Mouse (Mus musculus) lung, postnatal 4 days (tissue): Measurements from ENCODE around the gene Tmem267.

ENCODE experiments used
- DNase-seq, 2 experiments: peaks; one replicate each; pipeline ENCODE4 v3.0.0; 2021

Gene Tmem267

DNA sequence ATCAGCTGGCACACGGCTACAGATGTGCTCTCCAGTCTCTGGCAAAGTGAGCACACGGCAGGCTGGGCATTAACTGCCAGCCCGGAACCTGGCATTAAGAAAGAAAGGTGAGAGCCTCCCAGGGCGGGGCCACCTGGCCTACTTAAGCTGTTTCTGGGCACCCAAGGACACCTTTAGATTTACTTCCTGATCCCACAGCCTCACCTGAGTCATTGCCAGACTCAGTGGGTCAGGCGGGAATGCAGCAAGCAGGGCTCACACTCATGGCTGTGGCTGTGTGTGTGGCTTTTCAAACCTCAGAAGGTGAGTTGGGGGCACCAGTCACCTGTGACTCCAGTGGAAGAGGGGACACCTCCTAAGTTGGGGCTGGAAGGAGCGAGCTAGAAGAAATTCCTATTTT is 135.8 kb downstream of the Tmem267 start, which contains the start of gene Ccl28:
Gene Ccl28, plus strand, starts transcription at position 186 of the 400 bp plus-strand sequence.
- no peak for DNase-seq

DNA sequence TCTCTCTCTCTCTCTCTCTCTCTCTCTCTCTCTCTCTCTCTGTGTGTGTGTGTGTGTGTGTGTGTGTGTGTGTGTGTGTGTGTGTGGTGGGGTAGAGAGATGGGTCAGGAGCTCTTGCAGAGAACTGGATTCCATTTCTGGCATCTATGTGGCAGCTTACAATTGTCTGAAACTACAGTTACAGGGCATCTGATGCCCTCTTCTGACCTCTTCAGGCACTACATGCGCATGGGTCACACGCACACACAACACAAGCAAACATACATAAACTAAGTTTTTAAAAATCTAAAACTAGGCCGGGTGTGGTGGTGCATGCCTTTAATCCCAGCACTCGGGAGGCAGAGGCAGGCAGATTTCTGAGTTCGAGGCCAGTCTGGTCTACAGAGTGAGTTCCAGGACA is 138.1 kb downstream of the Tmem267 start:
- peak in 1 of 2 experiments; percentile 26 for DNase-seq

DNA sequence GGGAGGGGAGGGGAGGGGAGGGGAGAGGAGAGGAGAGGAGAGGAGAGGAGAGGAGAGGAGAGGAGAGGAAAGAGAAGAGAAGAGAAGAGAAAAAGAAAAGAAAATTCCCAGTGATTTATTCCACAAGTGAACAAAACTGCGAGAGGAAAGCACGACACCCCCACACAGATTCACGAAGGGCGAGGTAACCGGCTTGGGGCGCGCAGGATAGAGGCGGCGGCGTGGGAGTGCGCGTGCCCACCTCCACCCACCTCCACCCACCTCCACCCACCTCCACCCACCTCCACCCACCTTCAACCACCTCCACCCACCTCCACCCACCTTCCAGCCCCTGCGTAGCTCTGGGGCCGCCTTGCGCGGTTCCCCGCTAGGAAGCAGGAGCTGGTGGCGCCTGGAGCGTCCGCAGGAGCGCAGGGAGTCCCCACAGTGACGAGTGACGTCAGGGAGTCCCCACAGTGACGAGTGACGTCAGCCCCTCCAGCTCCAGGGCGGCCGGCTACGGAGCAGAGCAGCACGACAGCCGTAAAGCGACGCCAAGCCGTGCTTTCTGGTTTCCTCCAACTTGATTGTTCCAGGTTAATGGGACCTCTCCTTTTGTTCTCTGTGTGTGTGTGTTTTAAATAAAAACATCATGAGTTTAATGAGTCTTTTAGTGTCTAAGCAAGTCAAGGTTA is 143.8 kb downstream of the Tmem267 start:
- DNase-seq = peak; percentile 90

DNA sequence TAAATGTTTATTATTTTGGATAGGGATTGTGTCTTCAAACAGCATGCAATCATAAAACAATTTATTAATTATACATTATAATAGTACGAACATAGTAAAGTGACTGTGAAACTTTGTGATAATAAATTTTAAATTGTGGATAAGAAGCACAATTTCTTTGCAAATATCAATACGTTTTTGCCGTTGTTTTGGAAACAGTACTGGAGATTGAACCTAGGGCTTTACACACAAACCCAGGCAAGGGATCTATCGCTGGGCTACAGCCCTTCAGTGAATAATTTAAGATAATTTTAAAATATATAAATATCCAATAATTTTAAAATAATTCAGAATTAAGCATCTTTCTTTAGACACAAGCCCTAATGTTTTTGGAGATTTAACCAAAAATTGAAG is 144.3 kb downstream of the Tmem267 start:
- DNase-seq = no peak

DNA sequence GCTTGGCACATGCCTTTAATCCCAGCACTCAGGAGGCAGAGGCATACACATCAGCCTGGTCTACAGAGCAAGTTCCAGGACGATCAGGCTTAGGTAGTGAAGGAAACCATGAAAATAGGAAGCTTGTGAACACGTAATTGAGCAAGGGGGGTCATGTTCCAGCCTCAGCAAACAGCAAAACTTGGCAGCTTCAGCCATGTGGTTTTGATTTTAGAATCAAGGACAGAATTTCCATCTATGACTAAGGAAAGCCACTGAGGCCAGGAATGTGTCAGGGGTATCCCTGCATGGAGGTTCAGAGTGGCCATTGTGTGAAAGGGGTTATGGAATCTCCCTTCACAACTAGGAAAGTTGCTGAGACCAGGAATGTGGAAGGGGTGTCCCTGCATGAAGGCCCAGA is 147.7 kb downstream of the Tmem267 start:
- DNase-seq = no peak

DNA sequence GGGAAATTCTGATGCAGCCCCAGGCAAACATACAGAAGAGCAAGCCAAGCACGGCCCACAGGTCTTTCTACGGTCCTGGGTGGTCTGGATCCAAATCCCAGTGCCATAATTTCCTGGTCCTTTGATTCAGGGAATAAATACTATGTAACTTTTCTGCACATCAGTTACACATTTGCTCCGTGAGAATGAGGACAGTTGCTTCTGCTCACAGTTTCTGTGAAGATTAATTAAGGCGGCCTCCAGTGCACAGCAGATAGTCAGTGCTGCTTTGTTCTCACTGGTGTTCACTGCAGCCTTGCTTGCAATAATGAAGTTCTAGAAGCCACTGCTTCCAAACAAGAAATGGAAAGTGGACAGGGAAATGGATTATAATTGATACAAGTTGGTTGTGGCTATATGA is 150.0 kb downstream of the Tmem267 start:
- DNase-seq = no peak

DNA sequence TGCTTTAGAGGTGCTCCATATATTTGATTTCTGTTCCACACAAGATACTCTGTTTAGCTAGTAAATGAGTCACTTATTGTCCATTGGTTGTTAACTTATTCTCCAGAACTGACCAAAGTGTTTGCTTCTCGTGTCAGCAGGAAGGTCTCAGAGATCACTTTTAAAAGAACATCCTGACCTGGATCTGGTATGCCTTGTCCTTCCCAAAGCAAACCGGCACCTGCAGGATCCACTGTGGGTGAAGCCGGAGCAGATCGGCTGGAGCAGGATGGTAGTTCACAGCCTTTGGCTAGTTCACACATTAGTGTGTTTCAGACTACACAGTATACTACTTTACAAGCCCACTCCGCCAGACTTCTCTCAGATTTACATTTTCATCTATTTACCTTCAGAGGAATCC is 150.6 kb downstream of the Tmem267 start:
- no peak for DNase-seq

DNA sequence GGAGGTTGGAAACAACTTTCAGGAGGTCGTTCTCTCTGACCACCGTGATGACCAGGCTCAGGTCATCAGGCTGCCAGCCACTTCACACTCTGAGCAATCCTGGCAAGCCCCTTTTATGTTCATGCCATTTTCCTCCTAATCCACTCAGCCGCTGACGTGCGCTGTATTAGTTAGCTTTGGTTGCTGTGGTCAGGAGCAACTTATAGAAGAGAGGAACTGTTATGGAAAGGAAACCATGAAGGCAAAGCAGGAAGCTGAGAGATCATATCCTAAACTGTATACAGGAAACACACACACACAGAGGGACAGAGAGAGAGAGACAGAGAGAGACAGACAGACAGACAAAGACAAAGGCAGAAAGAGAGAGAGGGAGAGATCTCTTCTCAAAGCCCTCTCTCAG is 151.5 kb downstream of the Tmem267 start:
- DNase-seq = no peak

DNA sequence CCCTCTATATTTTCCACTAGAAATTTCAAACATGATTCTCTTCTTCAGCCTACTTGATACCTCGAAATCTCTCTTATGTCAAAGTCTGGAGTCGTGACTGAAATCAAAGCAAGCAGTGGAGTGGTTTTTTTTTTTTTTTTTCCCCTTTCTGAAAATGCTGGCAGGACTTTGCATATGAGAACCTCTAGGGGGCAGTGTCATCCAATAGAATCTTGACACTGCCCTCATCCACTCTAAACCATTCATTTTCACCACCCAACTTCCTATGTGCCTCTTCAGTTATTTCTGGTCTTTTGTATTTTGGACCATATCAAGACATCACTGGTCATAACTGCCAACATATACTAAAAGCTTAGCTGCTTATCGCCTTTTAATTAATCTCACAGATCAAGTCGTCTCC is 152.7 kb downstream of the Tmem267 start:
- peak in 1 of 2 experiments; percentile 21 for DNase-seq

DNA sequence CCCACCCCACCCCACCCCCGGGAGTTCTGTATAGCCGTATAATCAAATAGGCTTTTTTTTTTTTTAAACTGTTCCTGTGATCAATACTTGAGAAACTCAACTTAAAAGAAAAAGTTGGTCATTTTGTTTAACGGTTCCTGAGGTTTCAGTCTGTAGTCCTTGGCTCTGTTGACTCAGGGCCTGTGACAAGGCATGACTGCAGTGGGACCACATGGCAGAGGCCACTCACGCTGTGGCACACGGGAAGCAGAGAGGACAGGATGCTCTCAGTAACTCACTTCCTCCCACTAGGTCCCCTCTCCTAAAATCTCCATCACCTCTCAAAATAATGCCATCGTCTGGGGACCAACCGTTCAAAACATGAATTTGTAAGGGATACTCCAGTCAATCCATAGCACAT is 153.3 kb downstream of the Tmem267 start:
- no peak for DNase-seq

DNA sequence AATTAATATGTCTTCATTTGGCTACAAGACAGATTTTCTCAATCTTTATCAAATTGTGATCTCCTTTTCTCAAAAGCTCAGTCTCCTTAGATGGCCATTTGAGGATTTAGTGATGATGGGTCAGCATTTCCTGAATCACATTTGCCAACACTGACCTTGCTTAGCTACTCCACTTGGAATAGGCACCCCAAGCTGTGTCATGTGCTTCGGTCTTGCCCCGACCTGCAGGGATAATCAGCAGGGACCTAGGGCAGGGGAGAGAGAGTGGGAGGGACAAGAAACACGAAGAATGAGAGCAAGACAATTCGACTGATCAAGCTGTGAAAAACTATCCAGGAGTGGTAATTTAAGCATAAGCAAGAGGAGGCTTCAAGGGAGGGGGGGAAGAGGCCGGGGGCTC is 156.9 kb downstream of the Tmem267 start:
- DNase-seq = no peak

DNA sequence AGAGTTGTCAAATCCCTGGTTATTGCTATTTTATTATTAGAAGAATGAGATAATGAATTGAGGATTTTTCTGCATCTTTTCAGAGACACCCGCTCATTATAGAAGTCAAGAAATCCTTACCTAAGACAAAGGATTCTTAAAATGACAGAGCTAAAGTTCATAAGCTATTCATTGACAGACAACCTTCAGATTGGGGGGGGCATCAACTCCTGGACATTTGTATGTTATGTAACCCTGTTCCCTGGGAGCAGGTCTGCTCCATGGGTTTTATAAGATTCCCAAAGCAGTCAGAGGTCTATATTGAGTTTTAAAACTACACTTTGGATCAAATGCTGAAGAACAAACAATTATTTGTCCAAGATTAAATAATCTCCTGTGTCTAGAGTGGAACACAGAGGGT is 158.7 kb downstream of the Tmem267 start:
- no peak for DNase-seq

DNA sequence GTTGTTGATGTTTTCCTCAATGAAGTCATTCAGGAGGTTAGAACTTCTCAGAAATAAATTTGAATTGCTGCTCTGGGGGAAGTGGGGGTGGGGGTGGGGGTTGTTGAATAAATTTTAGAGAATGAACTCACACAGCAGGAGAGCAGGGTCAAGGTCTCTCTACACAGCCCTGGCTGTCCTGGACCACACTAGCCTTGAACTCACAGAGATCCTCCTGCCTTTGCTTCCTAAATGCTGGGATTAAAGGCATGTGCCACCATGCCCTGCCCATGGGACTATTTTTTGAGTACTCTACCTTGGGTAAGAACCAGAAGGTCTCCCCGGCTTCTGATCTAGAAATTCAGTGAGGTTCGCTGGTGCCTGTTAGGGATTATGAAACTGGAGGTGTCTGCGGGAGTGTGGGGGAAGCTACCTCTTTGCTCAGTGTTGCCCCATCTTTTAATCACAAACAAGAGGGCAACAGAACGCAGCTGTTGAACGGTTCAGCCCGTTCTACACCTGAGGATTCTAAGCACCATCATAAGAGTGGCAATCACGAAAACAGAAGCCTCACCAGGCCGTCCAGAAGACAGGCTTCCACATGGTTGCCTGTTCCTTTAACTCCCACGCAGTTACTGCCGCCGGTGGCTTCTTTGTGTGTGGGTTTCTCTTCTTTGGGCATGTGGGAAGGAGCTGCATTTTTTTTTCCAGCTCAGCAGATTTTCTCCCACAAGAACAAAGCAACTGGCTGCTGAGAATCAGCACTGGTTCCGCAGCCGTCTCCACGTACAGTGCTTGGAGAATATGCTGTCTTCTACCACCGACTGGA is 161.3 kb downstream of the Tmem267 start:
- DNase-seq = no peak

DNA sequence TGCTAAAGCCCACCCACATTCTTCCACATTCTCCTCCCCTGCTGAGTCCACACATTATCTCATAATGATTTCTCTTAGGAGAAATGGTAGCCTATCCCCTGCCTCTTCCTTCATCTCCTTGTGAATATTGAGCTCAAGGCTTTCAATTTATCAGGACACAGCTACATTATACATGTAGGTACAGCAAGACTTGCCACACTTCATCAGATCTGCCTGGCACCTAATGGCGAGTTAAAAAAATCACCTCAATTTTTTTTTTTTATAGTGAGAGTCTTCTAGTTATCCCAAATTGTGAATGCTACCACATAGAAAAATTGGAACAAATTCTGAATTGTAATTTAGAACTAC is 161.8 kb downstream of the Tmem267 start:
- no peak for DNase-seq

DNA sequence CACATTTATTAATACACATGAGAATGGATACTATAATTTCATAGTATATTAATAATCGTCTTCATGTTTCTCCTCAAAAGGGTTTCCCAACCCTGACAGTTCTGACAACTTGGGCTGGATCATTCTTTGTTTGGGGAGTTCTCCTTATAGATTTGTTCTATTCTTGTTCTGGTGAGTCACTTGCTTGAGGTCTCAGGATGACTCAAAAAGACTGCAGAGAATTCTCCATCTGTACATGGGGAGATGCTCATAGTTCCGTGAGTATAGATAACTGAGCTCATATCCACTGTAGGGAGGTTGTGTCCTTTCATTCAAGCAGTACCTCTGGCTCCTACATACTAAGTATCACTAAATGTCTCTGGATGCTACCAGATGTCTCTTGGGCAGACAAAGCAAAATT is 166.9 kb downstream of the Tmem267 start:
- DNase-seq = no peak

DNA sequence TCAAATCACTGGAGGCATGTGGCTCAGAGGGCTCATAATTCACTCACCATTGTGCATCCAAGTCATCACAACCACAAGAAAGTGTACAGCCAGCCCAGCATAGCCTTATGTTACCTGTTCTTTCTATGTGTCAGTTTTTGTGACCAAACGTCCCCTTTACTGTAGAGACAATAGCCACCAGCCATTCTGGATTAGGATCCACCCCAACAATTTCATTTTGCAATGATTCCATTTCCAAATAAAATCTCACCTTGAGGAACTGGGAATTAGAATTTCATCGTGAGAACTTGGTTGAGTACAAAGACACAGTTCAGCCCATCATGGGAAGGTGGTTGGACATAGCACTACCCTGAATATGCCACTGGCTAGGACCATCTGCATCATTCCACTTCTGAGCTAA is 168.4 kb downstream of the Tmem267 start:
- DNase-seq = no peak

DNA sequence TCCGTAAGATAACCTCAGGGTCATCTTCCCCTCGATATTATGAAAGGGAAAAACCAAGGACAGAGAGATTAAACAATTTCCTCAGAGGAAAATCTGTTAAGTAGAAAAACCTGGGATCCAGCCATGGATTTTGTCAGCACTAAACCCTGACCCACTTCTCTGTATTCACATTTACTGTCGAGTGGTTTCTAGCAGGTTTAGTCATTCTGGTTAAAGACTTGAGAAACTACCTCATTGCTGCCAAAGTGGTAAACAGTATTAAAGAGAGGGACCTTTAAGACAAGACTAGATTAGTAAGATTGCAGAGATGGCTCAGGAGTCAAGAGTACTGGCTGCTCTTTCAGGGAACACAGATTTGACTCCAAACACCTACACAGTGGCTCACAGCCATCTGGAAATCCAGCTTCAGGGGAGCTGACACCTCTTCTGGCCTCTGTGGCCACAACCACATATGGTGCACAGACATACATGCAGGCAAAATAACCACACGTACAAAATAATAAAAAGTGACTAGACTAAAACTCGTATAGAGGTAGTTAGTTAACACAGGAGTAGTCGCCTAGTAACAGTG is 169.1 kb downstream of the Tmem267 start:
- DNase-seq = no peak
